Mouse (Mus musculus): Measurements from ENCODE around the gene Zfp286. TPM values are rescaled to one million over a fixed set of nuclear protein-coding genes. Genes with fewer than 3 reads are reported as not detected.

The Zfp286 gene
- 11.4 and 17.0 TPM in 2 replicates for polyA plus RNA-seq (2021; fragmentation: Nextera tagmentation)
- long read RNA-seq, experiment 1, transcript Zfp286-201 (6 exons, 3,051 nt), result minor isoform, 30 of 125 reads
- long read RNA-seq, experiment 1, transcript Zfp286-202 (6 exons, 1,979 nt), result major isoform, 51 of 125 reads
- long read RNA-seq, experiment 1, partial matches to known transcripts, result 3 of 125 reads
- long read RNA-seq, experiment 1, other reads (novel, unspliced or antisense), result 34 of 125 reads
- long read RNA-seq, experiment 2, transcript Zfp286-201 (6 exons, 3,051 nt), result major isoform, 5 of 29 reads
- long read RNA-seq, experiment 2, transcript Zfp286-202 (6 exons, 1,979 nt), result major isoform, 5 of 29 reads
- long read RNA-seq, experiment 2, partial matches to known transcripts, result 4 of 29 reads
- long read RNA-seq, experiment 2, other reads (novel, unspliced or antisense), result 12 of 29 reads

DNA sequence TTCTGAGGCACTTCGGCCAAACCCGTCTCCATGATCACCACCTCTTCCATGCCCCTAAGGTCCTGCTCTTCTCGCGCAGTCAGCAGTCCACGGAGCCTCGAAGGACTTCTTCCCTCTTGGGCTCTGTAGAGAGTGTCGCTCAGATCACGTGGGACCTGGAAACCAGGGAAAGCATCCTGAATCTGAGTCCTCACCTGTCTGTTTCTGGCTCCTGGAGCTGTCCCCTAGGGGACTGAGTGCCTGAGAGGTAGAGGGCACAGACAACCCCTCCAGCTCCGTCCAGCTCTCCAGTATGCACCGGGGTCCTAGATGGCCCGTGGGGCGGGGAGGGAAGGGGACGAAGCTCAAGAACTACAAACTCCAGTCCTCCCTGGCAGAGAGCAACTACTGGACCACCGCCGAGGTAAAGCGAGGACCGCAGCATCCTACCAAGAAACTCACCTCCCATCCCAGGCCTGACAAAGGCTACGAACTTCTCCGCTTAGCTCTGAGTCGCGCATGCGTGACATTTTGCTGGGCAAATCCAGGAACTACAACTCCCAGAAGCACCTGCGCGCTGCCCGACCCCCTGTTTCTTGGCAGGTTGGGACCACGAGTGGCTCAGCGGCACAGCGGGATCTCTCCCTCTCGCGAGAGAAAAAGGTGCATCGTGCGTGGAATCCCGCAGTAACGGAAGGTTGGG lies at the start of gene Zfp286:
Zfp286 (minus strand) TSS at position 528 of the 682 bp plus-strand sequence.

DNA sequence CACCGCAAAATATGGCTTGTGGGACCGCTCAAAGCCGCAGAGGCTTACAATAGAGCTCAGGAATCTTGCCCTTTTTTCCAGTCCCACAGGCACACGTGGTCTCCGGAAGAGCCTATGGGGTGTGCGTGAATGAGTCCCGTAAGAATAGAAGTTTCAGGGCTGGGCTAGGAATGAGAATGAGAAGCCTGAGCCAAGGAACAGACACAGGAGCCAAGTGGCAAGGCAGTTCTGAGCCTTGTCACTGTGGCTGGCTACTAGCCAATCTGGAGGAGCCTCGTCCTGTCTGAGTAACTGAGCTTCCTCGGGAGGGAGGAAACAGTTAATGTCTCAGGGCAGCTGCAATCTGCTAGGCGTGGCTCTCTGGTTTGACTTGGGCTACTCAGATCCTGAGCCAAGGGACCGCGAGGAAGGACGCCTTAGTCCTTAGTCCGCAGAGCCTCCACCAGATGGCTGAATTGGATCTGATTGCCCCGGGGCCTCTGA lies 30.8 kb upstream of the Zfp286 start, which contains the start of gene Trim16:
Trim16 (plus strand) TSS at position 173 of the 483 bp plus-strand sequence.

DNA sequence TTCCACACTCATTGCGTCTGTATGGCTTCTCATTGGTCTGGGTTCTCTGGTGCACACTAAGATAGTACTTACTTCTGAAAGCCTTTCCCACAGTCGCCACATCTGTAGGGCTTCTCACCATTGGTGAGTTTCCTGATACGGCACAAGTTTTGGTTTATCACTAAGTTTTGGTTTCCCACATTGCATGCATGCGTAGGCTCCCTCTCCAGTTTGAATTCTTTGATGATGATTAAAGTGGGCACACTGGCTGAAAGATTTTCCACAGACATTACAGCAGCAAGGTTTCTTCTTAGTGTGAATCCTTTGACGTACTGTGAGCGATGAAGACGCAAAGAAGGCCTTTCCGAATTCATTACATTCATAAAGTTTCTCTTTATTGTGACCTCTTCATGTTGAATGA lies 36.5 kb downstream of the Zfp286 start, which contains the start of gene Gm10428:
Gm10428 (plus strand) TSS at position 321 of the 400 bp plus-strand sequence.

DNA sequence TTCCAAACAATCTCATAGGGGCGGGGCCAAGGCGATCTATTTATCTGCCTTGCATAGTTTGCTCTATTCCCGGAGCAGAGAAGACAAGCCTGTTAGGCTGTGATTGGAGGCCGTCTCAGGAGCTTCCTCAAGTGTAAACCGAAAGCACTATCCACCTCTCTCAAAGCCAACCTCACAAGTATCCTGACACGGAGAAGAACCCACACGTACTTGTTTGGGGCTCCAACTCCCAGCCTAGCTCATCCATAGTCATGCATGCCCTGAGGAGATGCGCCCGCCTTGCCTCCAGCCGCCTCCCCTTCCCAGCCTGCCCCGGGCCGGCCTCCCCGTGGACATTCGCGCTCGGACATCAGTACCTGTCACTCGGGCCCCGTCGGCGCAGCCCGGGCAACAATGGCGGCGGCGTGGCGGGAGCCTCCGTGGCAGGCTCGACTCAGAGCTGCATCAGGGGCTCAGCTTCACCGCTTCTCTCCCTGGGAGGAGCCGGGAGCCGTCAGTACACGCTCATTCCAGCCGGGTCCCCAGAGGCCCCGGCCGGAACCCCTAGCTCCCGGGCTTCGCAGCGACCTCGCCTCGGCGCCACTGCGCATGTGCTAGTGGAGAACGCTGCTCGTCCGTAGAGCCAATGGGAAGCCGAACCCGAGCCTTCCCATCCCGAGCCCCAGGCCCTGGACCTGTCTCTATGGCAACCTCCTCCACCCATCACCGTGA lies 57.8 kb downstream of the Zfp286 start, which contains the start of gene Zfp287:
Zfp287 (minus strand) TSS at position 595 of the 711 bp plus-strand sequence.

Other genes with a start within 250 kb of the Zfp286 start
- 3,078 and 4,681 TPM in 2 replicates for gene Ubb, start 238.3 kb downstream of the Zfp286 start, polyA plus RNA-seq (2021; fragmentation: Nextera tagmentation)
- 10.4 and 11.2 TPM in 2 replicates for gene Trpv2, start 215.0 kb downstream of the Zfp286 start, polyA plus RNA-seq (2021; fragmentation: Nextera tagmentation)
- 5.9 and 8.5 TPM in 2 replicates for gene Lrrc75a, start 140.9 kb downstream of the Zfp286 start, polyA plus RNA-seq (2021; fragmentation: Nextera tagmentation)
- 50.6 and 57.4 TPM in 2 replicates for gene Mmgt2, start 140.8 kb downstream of the Zfp286 start, polyA plus RNA-seq (2021; fragmentation: Nextera tagmentation)
- 4.4 and 4.5 TPM in 2 replicates for gene Zfp287, start 57.6 kb downstream of the Zfp286 start, polyA plus RNA-seq (2021; fragmentation: Nextera tagmentation)
- not detected in 2 replicates for gene Gm10428, start 36.4 kb downstream of the Zfp286 start, polyA plus RNA-seq (2021; fragmentation: Nextera tagmentation)
- 0.64 and 0.79 TPM in 2 replicates for gene Trim16, start 30.8 kb upstream of the Zfp286 start, polyA plus RNA-seq (2021; fragmentation: Nextera tagmentation)
- gene Fbxw10, start 57.6 kb upstream of the Zfp286 start, polyA plus RNA-seq (2021; fragmentation: Nextera tagmentation), result 0.17 and 0.18 TPM in 2 replicates
- gene Tvp23b, start 90.0 kb upstream of the Zfp286 start, polyA plus RNA-seq (2021; fragmentation: Nextera tagmentation), result 50.1 and 52.4 TPM in 2 replicates
- gene Cdrt4, start 161.7 kb upstream of the Zfp286 start, polyA plus RNA-seq (2021; fragmentation: Nextera tagmentation), result not detected in 2 replicates